In genomic region chr7:102484766-102485165, GRCm38 (mm10) we compare ENCODE assay signal across 27 mouse cellular contexts. TPM values are rescaled to one million over a fixed set of nuclear protein-coding genes. Genes with fewer than 3 reads are reported as not detected.
DNase-seq lines count a peak whose midpoint lies in the region; ATAC-seq and TF ChIP-seq lines count a peak whose summit lies in the region.
"Not testable (repeated sequence)": the region's sequence is repeated elsewhere in the genome, so short reads cannot be mapped to it uniquely, and the experiment has no call there.
"Had no signal": no experiment of that assay in that cellular context is flagged by ENCODE, and none has a peak within 500 bp of the region (broad histone marks: within the 10 kb centered on the region; RNA-seq: fewer than 3 reads in every experiment).

No protein-coding gene starts in this region.

- not testable (repeated sequence) for DNase-seq in Patski (ENCODE audit: low read depth, low spot score); hindbrain, postnatal 0 days (ENCODE audit: low spot score); liver, embryonic 14.5 days (ENCODE audit: low read depth in 3 of 3, low spot score in 3 of 3)

- not testable (repeated sequence) for H3K27me3 ChIP-seq in Patski; hindbrain, postnatal 0 days (ENCODE audit: insufficient read depth, low read length); liver, embryonic 14.5 days (ENCODE audit: control insufficient read depth, insufficient read depth, low read length); stomach, embryonic 14.5 days (ENCODE audit: control insufficient read depth, insufficient read depth, low read length)

- POLR2A ChIA-PET in Patski (lab: Charles Lee): not testable (repeated sequence)

- H3K36me3 ChIP-seq in hindbrain, postnatal 0 days (ENCODE audit: insufficient read depth, low read length); liver, embryonic 14.5 days (replicated peaks; ENCODE audit: control insufficient read depth, insufficient read depth, low read depth); stomach, embryonic 14.5 days (ENCODE audit: control insufficient read depth, insufficient read depth, low read length): not testable (repeated sequence)

- not testable (repeated sequence) for TF ChIP-seq CTCF in Patski (IDR thresholded peaks at IDR 0.05); hindbrain, postnatal 0 days (IDR thresholded peaks at IDR 0.05; ENCODE audit: low read depth)
- peak; percentile 29; the same call in 1 of the 2 replicates for TF ChIP-seq CTCF in liver, embryonic 14.5 days (IDR thresholded peaks at IDR 0.05; ENCODE audit: low read depth)

- WGBS in hindbrain, postnatal 0 days: 67% methylated on average over 7 of the region's 8 CpGs
- WGBS in liver, embryonic 14.5 days (ENCODE audit: insufficient replicate concordance): 61% methylated on average over 6 of the region's 8 CpGs
- 62% methylated on average over 8 of the region's 8 CpGs for WGBS in stomach, embryonic 14.5 days

- in situ Hi-C loops in Patski (cut with MboI; ENCODE audit: low pct_unique_long_range_greater_than_20kb): not testable (repeated sequence)

- CTCF ChIA-PET in Patski (lab: Charles Lee): not testable (repeated sequence)

- not testable (repeated sequence) for H3K9me3 ChIP-seq in hindbrain, postnatal 0 days (ENCODE audit: low read length); liver, embryonic 14.5 days (ENCODE audit: control insufficient read depth, low read length); stomach, embryonic 14.5 days (ENCODE audit: control insufficient read depth, low read depth, low read length)

- not testable (repeated sequence) for H3K27ac ChIP-seq in hindbrain, postnatal 0 days; liver, embryonic 14.5 days; stomach, embryonic 14.5 days (ENCODE audit: low read length)

- not testable (repeated sequence) for TF ChIP-seq EP300 in liver, embryonic 14.5 days (IDR thresholded peaks at IDR 0.05; ENCODE audit: low read depth)

- H3K4me2 ChIP-seq in hindbrain, postnatal 0 days (ENCODE audit: low read depth, low read length); liver, embryonic 14.5 days (ENCODE audit: low read depth); stomach, embryonic 14.5 days (replicated peaks; ENCODE audit: low read depth, low read length): not testable (repeated sequence)

- peak; percentile 32 for ATAC-seq in Patski
- peak; percentile 49; the same call in 1 of the 2 replicates for ATAC-seq in erythroid progenitor cell, adult 5-6 weeks (replicated peaks; ENCODE audit: low FRiP score, poor library complexity, severe bottlenecking)
- peak; percentile 27; the same call in 1 of the 2 replicates for ATAC-seq in hindbrain, postnatal 0 days
- ATAC-seq in liver, embryonic 14.5 days (ENCODE audit: insufficient read depth): 0 out of 2 replicates have a peak, but pooled peaks have one; percentile 27
- ATAC-seq in megakaryocyte progenitor cell, adult 5-6 weeks (replicated peaks; ENCODE audit: poor library complexity): peak; percentile 65
- ATAC-seq in stomach, embryonic 14.5 days (ENCODE audit: insufficient number of reproducible peaks, insufficient read depth, low FRiP score, low read depth): 0 out of 2 replicates have a peak, but pooled peaks have one; percentile 34

- H3K9ac ChIP-seq in hindbrain, postnatal 0 days (replicated peaks; ENCODE audit: low read length); liver, embryonic 14.5 days (replicated peaks); stomach, embryonic 14.5 days (replicated peaks; ENCODE audit: low read depth, low read length): not testable (repeated sequence)

- H3K4me3 ChIP-seq in hindbrain, postnatal 0 days (ENCODE audit: low read length); liver, embryonic 14.5 days (ENCODE audit: insufficient read depth in 1 of 2, low read depth in 2 of 2, low read length in 2 of 2); stomach, embryonic 14.5 days (ENCODE audit: low read depth, low read length): not testable (repeated sequence)

- not testable (repeated sequence) for H3K4me1 ChIP-seq in hindbrain, postnatal 0 days (ENCODE audit: insufficient read depth, low read length); stomach, embryonic 14.5 days (ENCODE audit: control insufficient read depth, insufficient read depth, low read length)
- peaks cover 18 to 27% of the 10 kb centered on the region in 2 experiments for H3K4me1 ChIP-seq in liver, embryonic 14.5 days (replicated peaks; ENCODE audit: control insufficient read depth in 2 of 2, insufficient read depth in 2 of 2, low read length in 1 of 2)

RNA-seq across cellular contexts. Expression of gene Olfr543, which starts 3.3 kb away (rescaled TPM):
- polyA plus RNA-seq in Patski (2021): not detected
- not detected in 2 replicates for total RNA-seq in erythroid progenitor cell, adult 5-6 weeks (2015; ENCODE audit: low replicate concordance)
- total RNA-seq in erythroid progenitor cell, adult 5-6 weeks (2017; ENCODE audit: low replicate concordance): 0.53 TPM in 1 of 2 replicates, not detected in the other
- total RNA-seq in hindbrain, postnatal 0 days (2014; rRNA removed): not detected in 2 replicates
- polyA plus RNA-seq in hindbrain, postnatal 0 days (2015; fragmentation: Nextera tagmentation; extraction: Ambion mirVana): 0.28 TPM in 2 replicates
- not detected in 2 replicates for polyA plus RNA-seq in liver, embryonic 14.5 days (2012; rRNA removed)
- polyA plus RNA-seq in liver, embryonic 14.5 days (2014; fragmentation: Nextera tagmentation; extraction: Ambion mirVana): 0.37 and 0.39 TPM in 2 replicates
- total RNA-seq in megakaryocyte progenitor cell, adult 5-6 weeks (2015): not detected in 2 replicates
- total RNA-seq in megakaryocyte progenitor cell, adult 5-6 weeks (2017): not detected in 2 replicates
- polyA plus RNA-seq in stomach, embryonic 14.5 days (2014; fragmentation: Nextera tagmentation; extraction: Ambion mirVana): 0.22 and 0.60 TPM in 2 replicates
- total RNA-seq: adrenal gland, adult 18-20 months; adrenal gland, postnatal 10 days; adrenal gland, postnatal 36 days; gastrocnemius, adult 18-20 months; gastrocnemius, postnatal 10 days; gastrocnemius, postnatal 36 days; heart, adult 18-20 months; heart, postnatal 10 days; heart, postnatal 36 days had no signal
- polyA plus RNA-seq: erythroblast, embryonic 14.5 days had no signal

RNA-seq across cellular contexts. Expression of gene Olfr544, which starts 3.3 kb away (rescaled TPM):
- polyA plus RNA-seq in Patski (2021): not detected
- total RNA-seq in erythroid progenitor cell, adult 5-6 weeks (2015; ENCODE audit: low replicate concordance): not detected in 2 replicates
- total RNA-seq in erythroid progenitor cell, adult 5-6 weeks (2017; ENCODE audit: low replicate concordance): 0.13 TPM in 1 of 2 replicates, not detected in the other
- not detected in 2 replicates for total RNA-seq in hindbrain, postnatal 0 days (2014; rRNA removed)
- polyA plus RNA-seq in hindbrain, postnatal 0 days (2015; fragmentation: Nextera tagmentation; extraction: Ambion mirVana): 0.14 TPM in 2 replicates
- polyA plus RNA-seq in liver, embryonic 14.5 days (2012; rRNA removed): not detected in 2 replicates
- polyA plus RNA-seq in liver, embryonic 14.5 days (2014; fragmentation: Nextera tagmentation; extraction: Ambion mirVana): 0.04 and 0.17 TPM in 2 replicates
- total RNA-seq in megakaryocyte progenitor cell, adult 5-6 weeks (2015): not detected in 2 replicates
- not detected in 2 replicates for total RNA-seq in megakaryocyte progenitor cell, adult 5-6 weeks (2017)
- 0.10 TPM in 1 of 2 replicates, not detected in the other for polyA plus RNA-seq in stomach, embryonic 14.5 days (2014; fragmentation: Nextera tagmentation; extraction: Ambion mirVana)
- total RNA-seq: adrenal gland, adult 18-20 months; adrenal gland, postnatal 10 days; adrenal gland, postnatal 36 days; ES-E14; gastrocnemius, adult 18-20 months; gastrocnemius, postnatal 10 days; gastrocnemius, postnatal 36 days; heart, adult 18-20 months; heart, postnatal 10 days; heart, postnatal 36 days had no signal
- polyA plus RNA-seq: erythroblast, embryonic 14.5 days; inflammation-experienced regulatory T-cells, adult 6 months had no signal

RNA-seq across cellular contexts. Expression of gene Olfr545, which starts 14.6 kb away (rescaled TPM):
- polyA plus RNA-seq in Patski (2021): not detected
- not detected in 2 replicates for total RNA-seq in erythroid progenitor cell, adult 5-6 weeks (2015; ENCODE audit: low replicate concordance)
- total RNA-seq in erythroid progenitor cell, adult 5-6 weeks (2017; ENCODE audit: low replicate concordance): not detected in 2 replicates
- not detected in 2 replicates for total RNA-seq in hindbrain, postnatal 0 days (2014; rRNA removed)
- 0.05 and 0.18 TPM in 2 replicates for polyA plus RNA-seq in hindbrain, postnatal 0 days (2015; fragmentation: Nextera tagmentation; extraction: Ambion mirVana)
- polyA plus RNA-seq in liver, embryonic 14.5 days (2012; rRNA removed): not detected in 2 replicates
- polyA plus RNA-seq in liver, embryonic 14.5 days (2014; fragmentation: Nextera tagmentation; extraction: Ambion mirVana): not detected in 2 replicates
- total RNA-seq in megakaryocyte progenitor cell, adult 5-6 weeks (2015): not detected in 2 replicates
- total RNA-seq in megakaryocyte progenitor cell, adult 5-6 weeks (2017): not detected in 2 replicates
- 0.09 TPM in 1 of 2 replicates, not detected in the other for polyA plus RNA-seq in stomach, embryonic 14.5 days (2014; fragmentation: Nextera tagmentation; extraction: Ambion mirVana)
- total RNA-seq: adrenal gland, adult 18-20 months; adrenal gland, postnatal 10 days; adrenal gland, postnatal 36 days; ES-E14; gastrocnemius, adult 18-20 months; gastrocnemius, postnatal 10 days; gastrocnemius, postnatal 36 days; heart, adult 18-20 months; heart, postnatal 10 days; heart, postnatal 36 days had no signal
- polyA plus RNA-seq: embryonic facial prominence, embryonic 13.5 days; erythroblast, embryonic 14.5 days; forebrain, embryonic 16.5 days; heart, embryonic 12.5 days; inflammation-experienced regulatory T-cells, adult 6 months had no signal

RNA-seq across cellular contexts. Expression of gene Rrm1, which starts 43.3 kb away (rescaled TPM):
- polyA plus RNA-seq in Patski (2021): 85.9 TPM
- total RNA-seq in erythroid progenitor cell, adult 5-6 weeks (2015; ENCODE audit: low replicate concordance): 304 and 358 TPM in 2 replicates
- total RNA-seq in erythroid progenitor cell, adult 5-6 weeks (2017; ENCODE audit: low replicate concordance): 865 and 917 TPM in 2 replicates
- 39.3 and 40.6 TPM in 2 replicates for total RNA-seq in hindbrain, postnatal 0 days (2014; rRNA removed)
- polyA plus RNA-seq in hindbrain, postnatal 0 days (2015; fragmentation: Nextera tagmentation; extraction: Ambion mirVana): 41.0 and 41.2 TPM in 2 replicates
- 67.5 and 107 TPM in 2 replicates for polyA plus RNA-seq in liver, embryonic 14.5 days (2012; rRNA removed)
- 185 and 196 TPM in 2 replicates for polyA plus RNA-seq in liver, embryonic 14.5 days (2014; fragmentation: Nextera tagmentation; extraction: Ambion mirVana)
- 245 and 255 TPM in 2 replicates for total RNA-seq in megakaryocyte progenitor cell, adult 5-6 weeks (2015)
- total RNA-seq in megakaryocyte progenitor cell, adult 5-6 weeks (2017): 673 and 874 TPM in 2 replicates
- polyA plus RNA-seq in stomach, embryonic 14.5 days (2014; fragmentation: Nextera tagmentation; extraction: Ambion mirVana): 145 and 148 TPM in 2 replicates

RNA-seq across cellular contexts. Expression of gene Olfr547, which starts 49.8 kb away (rescaled TPM):
- not detected for polyA plus RNA-seq in Patski (2021)
- not detected in 2 replicates for total RNA-seq in erythroid progenitor cell, adult 5-6 weeks (2015; ENCODE audit: low replicate concordance)
- not detected in 2 replicates for total RNA-seq in erythroid progenitor cell, adult 5-6 weeks (2017; ENCODE audit: low replicate concordance)
- not detected in 2 replicates for total RNA-seq in hindbrain, postnatal 0 days (2014; rRNA removed)
- not detected in 2 replicates for polyA plus RNA-seq in hindbrain, postnatal 0 days (2015; fragmentation: Nextera tagmentation; extraction: Ambion mirVana)
- polyA plus RNA-seq in liver, embryonic 14.5 days (2012; rRNA removed): not detected in 2 replicates
- not detected in 2 replicates for polyA plus RNA-seq in liver, embryonic 14.5 days (2014; fragmentation: Nextera tagmentation; extraction: Ambion mirVana)
- not detected in 2 replicates for total RNA-seq in megakaryocyte progenitor cell, adult 5-6 weeks (2015)
- total RNA-seq in megakaryocyte progenitor cell, adult 5-6 weeks (2017): not detected in 2 replicates
- polyA plus RNA-seq in stomach, embryonic 14.5 days (2014; fragmentation: Nextera tagmentation; extraction: Ambion mirVana): not detected in 2 replicates
- total RNA-seq: adrenal gland, adult 18-20 months; adrenal gland, postnatal 10 days; adrenal gland, postnatal 36 days; ES-E14; gastrocnemius, adult 18-20 months; gastrocnemius, postnatal 10 days; gastrocnemius, postnatal 36 days; heart, adult 18-20 months; heart, postnatal 10 days; heart, postnatal 36 days had no signal
- polyA plus RNA-seq: embryonic facial prominence, embryonic 13.5 days; erythroblast, embryonic 14.5 days; forebrain, embryonic 10.5 days; forebrain, embryonic 13.5 days; forebrain, embryonic 16.5 days; heart, embryonic 12.5 days; heart, embryonic 15.5 days; hindbrain, embryonic 10.5 days; hindbrain, embryonic 13.5 days; hindbrain, embryonic 16.5 days; inflammation-experienced regulatory T-cells, adult 6 months had no signal
